Mouse (Mus musculus) ES-E14 (cell line): ENCODE measurements around the gene Mrps10.

ENCODE experiments used
- CHD2 ChIP-seq: IDR thresholded peaks from 2 replicates; pipeline ENCODE4 v1.6.1; 2014; ENCODE audit warnings: mild to moderate bottlenecking, low read depth, low read length, inconsistent platforms
- HCFC1 ChIP-seq: IDR thresholded peaks from 2 replicates; pipeline ENCODE4 v1.6.1; 2012; ENCODE audit warnings: low read length, inconsistent platforms, borderline replicate concordance; ENCODE audit not compliant: insufficient read depth
- MAFK ChIP-seq: IDR thresholded peaks from 2 replicates; pipeline ENCODE4 v1.6.1; 2014; ENCODE audit warnings: mild to moderate bottlenecking, low read depth, low read length, inconsistent platforms; ENCODE audit not compliant: insufficient read depth
- ZC3H11A ChIP-seq: IDR thresholded peaks from 2 replicates; pipeline ENCODE4 v1.6.1; 2012; ENCODE audit warnings: low read depth, mild to moderate bottlenecking, inconsistent platforms, low read length, borderline replicate concordance

GRCm38 (mm10) chr17:47330616-47331015 is 38.1 kb upstream of the Mrps10 start:
- no peak for TF ChIP-seq ZC3H11A
- no peak for TF ChIP-seq HCFC1
- TF ChIP-seq CHD2 = no peak
- TF ChIP-seq MAFK = no peak
